Mouse (Mus musculus): ENCODE data around the gene Snrpd3.

- TF ChIP-seq CTCF (IDR thresholded peaks at IDR 0.05; ENCODE audit: low read depth) (no peak), EP300 (IDR thresholded peaks at IDR 0.05; ENCODE audit: low read depth) (no peak)
Measured at GRCm38 (mm10) chr10:75547901-75548300, 30.6 kb downstream of the Snrpd3 start.
